Mouse (Mus musculus): ENCODE data around the gene Dnajb14.
"Not testable (repeated sequence)": the region's sequence is repeated elsewhere in the genome, so short reads cannot be mapped to it uniquely, and the experiment has no call there.

Gene Dnajb14

GRCm38 (mm10) chr3:137864124-137864987, 3.1 kb upstream of the Dnajb14 start, which contains the start of gene H2afz:
H2afz (plus strand) TSS chr3:137864487.
- peak; percentile 98 for DNase-seq

DNA sequence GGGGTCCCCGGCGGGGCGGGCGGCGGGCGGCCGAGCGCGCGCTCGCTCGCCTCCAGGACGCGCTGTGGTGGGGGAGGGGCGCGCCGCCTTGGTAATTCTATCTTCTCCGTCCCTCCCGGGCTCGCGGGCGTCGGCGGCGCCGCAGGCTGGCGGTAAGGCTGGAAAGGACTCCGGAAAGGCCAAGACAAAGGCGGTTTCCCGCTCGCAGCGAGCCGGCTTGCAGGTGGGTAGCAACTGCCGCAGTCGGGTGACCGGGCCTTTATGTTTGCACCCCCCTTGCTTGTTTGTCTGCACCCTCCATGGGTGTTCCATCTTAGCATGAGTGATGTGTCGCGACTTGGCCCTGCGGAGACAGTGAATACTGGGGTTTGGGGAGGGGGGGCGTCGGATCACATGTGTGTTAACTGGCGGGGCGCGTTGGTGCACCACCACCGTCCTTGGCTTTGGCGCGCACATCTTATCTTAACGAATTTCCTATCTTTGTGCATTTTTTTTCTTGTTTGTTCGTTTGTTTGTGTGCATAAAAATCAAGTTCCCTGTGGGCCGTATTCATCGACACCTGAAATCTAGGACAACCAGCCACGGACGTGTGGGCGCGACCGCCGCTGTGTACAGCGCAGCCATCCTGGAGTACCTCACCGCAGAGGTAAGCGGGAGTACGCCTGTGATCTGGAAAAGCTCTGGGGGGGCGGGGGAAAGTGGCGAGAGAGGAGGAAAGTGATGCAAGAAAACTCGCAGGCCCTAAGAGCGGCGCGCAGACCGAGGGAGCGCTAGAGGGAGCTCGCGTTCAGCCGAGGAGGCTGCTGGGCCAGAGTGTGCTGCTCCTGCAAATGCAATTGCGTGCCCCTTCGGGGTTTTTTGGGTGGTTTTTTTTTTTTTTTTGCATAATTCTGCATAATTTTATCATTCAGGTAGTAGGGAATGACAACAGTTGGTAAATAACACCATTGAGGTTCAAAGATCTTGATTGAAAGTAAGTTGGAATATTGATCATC, 2.2 kb upstream of the Dnajb14 start:
- peak; percentile 86 for DNase-seq

DNA sequence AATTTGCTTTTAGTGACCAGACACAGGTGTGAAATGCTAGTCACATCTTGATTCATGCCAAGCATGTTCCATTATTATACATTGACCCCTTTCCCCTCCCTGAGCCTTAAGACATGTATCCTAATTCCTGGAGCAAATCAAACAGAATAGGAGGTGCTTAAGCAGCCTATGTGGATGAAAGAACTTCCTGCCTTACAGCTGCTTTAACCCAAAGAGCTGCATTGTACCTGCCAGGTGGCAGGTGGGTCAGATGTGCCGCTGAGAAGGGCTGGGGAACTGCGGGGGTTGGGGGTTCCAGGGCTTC, 390 bp upstream of the Dnajb14 start:
- no peak for DNase-seq

DNA sequence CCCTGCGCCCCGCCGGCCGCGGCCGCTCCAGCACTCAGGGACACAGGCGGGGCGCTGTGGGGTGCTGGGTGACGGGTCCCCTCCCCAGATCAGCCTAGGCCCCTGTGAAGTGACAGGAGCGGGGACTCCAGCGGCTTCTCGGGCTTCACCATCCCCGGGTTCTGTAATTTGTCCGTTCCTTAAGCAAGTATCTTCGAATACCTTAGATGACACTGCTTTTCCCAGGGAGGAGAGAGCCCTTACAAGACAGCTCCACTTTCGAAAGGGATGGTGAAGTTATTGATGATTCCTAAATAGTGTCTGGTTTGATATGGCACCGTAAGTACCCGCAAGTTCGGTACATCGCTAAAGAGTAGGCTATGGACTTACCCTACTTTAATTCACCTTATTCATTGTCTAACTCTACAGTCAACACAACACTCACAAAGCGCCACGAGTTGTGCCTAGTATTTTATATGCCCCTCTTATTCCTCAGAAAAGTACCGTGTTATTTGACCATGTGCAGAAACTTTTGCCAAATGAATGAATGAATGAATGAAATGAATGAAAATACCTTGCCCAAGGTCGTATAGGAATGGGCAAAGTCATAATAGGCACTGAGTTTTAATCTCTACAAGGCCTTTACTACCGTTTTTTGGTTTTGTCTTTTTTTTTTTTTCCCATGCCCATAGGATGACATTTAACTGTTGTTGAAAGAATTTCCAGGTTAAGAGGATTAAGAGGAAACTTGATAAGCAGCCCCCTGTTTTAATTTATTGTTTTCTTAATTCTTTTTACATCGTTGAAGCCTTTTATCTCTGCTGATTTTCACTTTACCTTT, 829 bp downstream of the Dnajb14 start:
- no peak for DNase-seq

DNA sequence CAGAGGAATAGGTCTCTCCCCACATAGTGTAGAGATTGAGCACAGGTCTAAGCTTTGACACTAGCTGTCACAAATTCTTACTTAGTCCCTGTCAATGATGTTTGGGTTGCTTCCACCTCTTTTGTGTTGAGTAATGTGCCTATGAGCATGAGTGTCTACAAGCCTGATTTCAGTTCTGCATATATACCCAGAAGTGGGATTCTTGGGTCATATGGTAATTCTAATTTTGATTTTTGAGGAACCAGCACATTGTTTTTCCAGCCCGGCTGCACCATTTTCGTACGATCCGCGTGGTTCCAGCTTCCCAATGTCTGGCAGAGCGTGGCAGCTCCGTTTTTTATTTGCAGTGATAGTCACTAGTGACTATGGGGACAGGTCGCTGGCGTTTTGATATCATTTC, 1.9 kb downstream of the Dnajb14 start:
- DNase-seq = no peak

GRCm38 (mm10) chr3:137879313-137879712, 11.8 kb downstream of the Dnajb14 start:
- no peak for DNase-seq

DNA sequence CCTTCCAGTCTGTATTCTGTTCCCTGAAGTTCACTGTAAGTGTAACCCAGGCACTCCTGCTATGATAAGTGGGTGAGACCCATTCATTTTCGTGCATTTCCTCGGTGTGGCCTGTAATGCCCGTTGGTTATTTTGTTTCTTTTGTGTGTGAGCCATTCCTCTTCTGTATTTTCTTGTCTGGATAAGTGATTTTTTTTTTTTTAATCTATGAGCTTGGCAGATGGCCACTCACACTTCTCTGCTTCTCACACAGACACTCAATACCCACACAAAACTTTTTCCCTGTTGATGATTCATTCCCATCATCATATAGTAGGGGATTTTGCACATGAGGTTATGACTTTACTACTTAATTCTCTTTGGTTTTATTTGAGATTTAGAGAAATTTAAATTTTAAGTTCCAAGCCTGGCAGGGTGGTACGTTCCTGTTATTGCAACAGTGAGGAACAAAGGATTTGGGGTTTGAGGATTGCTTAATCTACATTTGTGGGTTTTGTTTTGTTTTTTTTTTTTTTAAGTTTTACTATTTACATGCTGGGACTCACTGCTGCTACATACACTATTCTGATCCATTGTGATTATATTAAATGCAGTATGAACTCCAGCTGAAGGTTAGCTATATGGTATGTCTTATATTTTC, 12.8 kb downstream of the Dnajb14 start:
- DNase-seq = no peak

DNA sequence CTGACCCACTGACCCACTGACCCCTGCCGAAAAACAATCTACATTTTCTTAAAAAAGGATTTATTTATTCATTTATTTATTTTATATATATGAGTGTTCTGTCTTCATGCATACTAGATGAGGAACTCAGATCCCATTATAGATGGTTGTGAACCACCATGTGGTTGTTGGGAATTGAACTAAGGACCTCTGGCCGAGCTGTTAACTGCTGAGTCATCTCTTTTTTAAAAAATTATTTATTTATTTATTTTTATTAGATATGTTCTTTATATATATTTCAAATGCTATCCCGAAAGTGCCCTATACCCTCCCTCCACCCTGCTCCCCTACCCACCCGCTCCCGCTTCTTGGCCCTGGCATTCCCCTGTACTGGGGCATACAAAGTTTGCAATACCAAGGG, 13.6 kb downstream of the Dnajb14 start:
- DNase-seq = no peak

GRCm38 (mm10) chr3:137887961-137888360, 20.5 kb downstream of the Dnajb14 start:
- DNase-seq = no peak

DNA sequence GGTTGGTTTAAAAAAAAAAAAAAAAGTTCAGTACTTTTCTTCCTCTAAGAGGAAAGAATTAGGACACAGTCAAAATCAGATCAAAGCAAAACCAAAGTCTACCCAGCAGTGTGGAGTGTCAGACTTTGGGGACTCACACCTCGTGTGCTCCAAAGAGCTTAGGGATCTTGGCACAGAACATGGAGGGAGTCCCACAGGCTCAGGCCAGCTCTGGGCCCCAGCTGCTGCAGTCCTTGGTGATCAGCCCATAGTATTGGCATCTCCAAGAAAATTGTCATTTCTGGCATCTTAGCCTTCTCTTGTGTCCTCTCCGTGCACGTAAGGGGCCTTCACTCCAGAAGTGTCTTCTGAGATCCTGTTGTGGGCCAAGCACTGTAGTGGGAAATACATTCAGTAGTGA, 23.6 kb downstream of the Dnajb14 start:
- DNase-seq = no peak

DNA sequence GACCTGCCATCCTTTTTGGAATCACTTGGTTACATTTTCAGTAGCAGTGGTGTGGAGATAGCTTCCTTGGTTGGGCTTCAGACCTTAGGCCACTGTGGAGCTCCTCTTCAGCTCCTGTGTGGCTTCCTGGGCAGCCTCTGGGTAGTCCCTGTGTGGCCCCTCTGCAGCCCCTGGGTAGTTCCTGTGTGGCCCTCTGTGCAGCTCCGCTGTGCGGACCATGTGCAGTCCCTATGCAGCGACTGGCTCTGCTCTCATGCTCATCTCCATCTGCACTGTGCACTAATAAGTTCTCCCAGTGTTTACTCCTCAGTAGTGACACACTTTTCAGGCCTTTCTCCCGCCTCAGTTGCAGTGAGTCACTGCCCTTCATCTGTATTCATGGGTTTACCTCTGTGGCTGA, 24.6 kb downstream of the Dnajb14 start:
- no peak for DNase-seq

DNA sequence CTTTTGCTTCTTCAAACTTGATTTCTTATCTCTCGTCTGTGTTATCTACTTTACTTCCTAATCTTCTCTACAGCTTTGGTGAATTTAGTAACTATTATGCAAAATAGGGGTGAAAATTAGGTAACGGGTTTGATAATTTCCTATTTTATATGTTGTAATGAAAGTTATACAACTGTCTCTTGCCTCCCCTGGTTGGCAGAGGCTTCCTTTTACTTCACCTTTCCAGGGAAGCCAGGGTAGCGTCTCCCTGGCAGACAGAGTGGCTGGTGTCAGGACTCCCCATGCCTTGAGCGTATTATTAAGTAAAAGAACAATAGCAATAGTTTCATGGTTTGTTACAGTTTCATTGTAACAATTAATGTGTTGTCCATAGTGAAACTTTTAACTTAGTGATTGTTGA, 26.3 kb downstream of the Dnajb14 start:
- no peak for DNase-seq

DNA sequence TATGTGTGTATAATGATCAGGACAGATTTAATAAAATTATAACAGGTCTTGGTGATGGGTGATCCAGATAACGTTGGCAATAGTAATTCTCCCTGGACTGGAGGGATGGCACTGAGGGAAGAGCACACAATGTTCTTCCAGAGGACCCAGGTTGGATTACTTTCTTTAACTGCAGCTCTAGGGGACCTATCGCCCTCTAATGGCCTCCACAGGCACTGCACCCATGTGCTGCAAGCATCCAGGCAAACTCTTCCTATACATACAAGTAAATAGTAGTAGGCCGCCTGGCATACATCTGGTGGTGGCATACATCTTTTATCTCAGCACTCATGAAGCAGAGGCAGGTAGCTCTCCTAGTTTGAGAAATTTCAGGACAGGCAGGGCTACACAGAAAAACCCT, 27.7 kb downstream of the Dnajb14 start:
- DNase-seq = peak; percentile 19

- DNase-seq = no peak
These were observed 28.9 kb downstream of the Dnajb14 start for GRCm38 (mm10) chr3:137896386-137896785.

- no peak for DNase-seq
These were observed 29.4 kb downstream of the Dnajb14 start for GRCm38 (mm10) chr3:137896867-137897266.

GRCm38 (mm10) chr3:137897685-137898084, 30.2 kb downstream of the Dnajb14 start:
- no peak for DNase-seq

DNA sequence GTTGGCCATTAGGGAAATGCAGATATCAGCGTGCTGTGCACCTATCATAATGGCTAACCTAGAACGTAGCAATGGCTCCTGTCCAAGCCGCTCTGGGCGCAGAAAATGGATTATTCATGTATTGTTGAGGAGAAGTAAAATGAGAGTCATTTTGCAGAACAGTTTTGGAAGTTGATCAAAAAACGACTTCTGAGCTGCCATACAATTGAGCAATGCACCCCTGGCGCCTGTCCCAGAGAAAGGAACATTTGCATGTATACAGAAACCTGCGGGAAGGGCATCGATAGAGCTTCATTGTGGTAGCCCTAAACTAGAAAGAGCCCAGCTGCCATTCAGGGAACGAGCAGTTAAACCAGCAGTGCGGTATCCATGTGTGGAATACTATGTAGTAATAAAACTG, 32.7 kb downstream of the Dnajb14 start:
- no peak for DNase-seq

- DNase-seq = no peak
These were observed 45.6 kb downstream of the Dnajb14 start for GRCm38 (mm10) chr3:137913093-137913492.

DNA sequence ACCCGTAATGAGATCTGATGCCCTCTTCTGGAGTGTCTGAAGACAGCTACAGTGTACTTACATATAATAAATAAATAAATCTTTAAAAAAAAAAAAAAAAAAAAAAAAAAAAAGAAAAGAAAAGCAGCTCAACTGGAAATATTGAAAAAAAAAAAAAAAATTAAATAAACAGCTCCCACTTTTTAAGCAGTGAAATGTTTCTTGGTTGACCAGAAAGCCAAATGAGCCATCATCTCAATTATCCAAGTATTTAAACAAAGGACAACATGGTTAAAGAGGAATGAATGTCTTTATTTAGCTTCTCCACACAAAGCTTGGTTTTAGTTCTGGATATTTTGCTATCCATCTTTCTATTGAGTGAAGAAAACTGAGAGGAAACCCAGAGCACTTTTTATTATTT, 47.1 kb downstream of the Dnajb14 start:
- not testable (repeated sequence) for DNase-seq

- DNase-seq = no peak
These were observed 50.3 kb downstream of the Dnajb14 start for GRCm38 (mm10) chr3:137917694-137918171.

- DNase-seq = peak; percentile 88
These were observed 50.9 kb downstream of the Dnajb14 start, which contains the start of gene Lamtor3 for GRCm38 (mm10) chr3:137918172-137918931. Lamtor3 (plus strand) TSS chr3:137918506.

Data from kidney, adult 9 months (tissue).